Mouse (Mus musculus): ENCODE results near the gene Ppp4c.

- no peak for TF ChIP-seq POLR2A (IDR thresholded peaks at IDR 0.05; ENCODE audit: extremely low read depth, insufficient read depth, low read length)
- TF ChIP-seq CTCF (IDR thresholded peaks at IDR 0.05; ENCODE audit: low read depth, low read length), result no peak
Measured at GRCm38 (mm10) chr7:126816494-126816893, 24.2 kb upstream of the Ppp4c start.

Measured in liver, adult 2 months (tissue).